Mouse (Mus musculus) leukemia stem cell, adult 10-12 weeks (primary cell): ENCODE data around the gene Vmn1r8. TPM values are rescaled to one million over a fixed set of nuclear protein-coding genes. Genes with fewer than 3 reads are reported as not detected.

Source experiments
- polyA plus RNA-seq: library from polyadenylated mRNA; stranded (reverse); fragments of >175 nt; gene quantifications from 2 replicates; pipeline ENCODE4 v1.2.3, GENCODE M21; 2012; ENCODE audit warnings: low replicate concordance

The Vmn1r8 gene
- polyA plus RNA-seq = not detected in 2 replicates

DNA sequence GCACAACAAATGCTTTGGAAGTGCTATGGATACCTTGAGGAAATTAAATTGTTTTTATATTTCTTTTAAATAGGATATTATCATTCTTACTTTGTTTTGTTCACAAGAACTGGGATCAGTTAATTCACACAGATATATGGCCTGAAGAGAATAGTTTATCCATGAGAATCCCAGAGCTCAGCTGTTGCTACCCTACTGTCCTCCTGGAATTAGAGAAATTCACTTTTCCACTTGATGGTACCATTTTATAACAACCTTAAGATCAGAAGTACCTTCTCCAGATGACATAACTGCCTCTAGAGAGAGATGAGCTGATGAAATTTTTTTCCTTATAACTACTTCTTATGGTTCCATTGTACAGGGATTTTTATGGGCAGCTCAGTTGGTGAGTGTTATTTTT, at the start of gene Vmn1r8:
Gene Vmn1r8, plus strand, starts transcription at position 301 of the 400 bp plus-strand sequence.

DNA sequence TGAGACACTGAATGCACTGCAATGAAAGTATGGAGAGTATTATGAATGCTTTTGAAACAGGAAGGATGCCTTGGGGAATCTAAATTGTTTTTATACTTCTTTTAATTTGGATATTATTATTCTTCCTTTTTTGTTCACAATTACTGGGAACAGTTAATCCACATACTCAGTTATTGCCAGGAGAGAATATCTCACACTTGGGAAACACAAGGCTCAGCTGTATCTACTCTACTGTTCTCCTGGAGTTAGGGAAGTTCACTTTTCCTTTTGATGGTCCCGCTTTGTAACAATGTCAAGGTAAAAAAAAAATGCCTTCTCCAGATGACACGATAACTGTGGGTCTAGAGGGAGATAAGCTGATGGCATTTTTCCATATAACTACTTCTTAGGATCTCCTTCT, 35.1 kb upstream of the Vmn1r8 start, which contains the start of gene Vmn1r6:
Gene Vmn1r6, plus strand, starts transcription at position 301 of the 400 bp plus-strand sequence.

DNA sequence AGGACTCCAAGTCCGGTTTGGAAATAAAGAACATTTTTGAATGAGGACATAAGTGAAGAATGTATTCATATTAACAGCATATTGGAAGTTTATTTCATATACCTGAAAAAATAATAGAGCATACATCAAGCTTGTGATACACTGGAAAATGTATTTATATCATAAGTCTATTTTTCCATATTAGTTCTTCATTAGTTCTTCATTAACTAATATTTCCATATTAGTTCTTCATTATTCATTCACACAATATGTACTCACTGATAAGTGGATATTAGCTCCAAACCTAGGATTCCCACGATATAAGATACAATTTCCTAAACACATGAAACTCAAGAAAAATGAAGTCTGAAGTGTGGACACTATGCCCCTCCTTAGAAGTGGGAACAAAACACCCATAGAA, 6.9 kb upstream of the Vmn1r8 start, which contains the start of gene Vmn1r7:
Gene Vmn1r7, minus strand, starts transcription at position 101 of the 400 bp plus-strand sequence.

DNA sequence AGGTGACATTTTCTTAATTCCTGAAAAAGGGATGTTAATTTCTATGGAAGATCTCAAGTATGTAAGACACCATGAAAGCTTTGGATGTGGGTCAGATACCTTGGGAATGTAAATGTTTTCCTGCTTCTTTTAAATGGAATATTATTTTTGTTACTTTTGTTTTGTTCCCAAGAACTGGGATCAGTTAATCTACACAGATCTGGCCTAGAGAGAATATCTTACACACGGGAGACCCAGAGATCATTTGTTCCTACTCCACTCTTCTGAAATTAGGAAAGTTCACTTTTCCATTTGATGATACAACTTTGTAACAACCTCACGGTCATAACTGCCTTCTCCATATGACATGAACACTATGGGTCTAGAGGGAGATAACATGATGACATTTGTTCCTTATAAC, 34.4 kb downstream of the Vmn1r8 start, which contains the start of gene Vmn1r9:
Gene Vmn1r9, plus strand, starts transcription at position 301 of the 400 bp plus-strand sequence.

Other genes starting within 250 kb of the Vmn1r8 start
- 2.3 and 2.9 TPM in 2 replicates for gene Kbtbd2, start 234.5 kb upstream of the Vmn1r8 start, polyA plus RNA-seq
- 0.78 and 1.3 TPM in 2 replicates for gene Fkbp9, start 200.2 kb upstream of the Vmn1r8 start, polyA plus RNA-seq
- gene Nt5c3, start 108.4 kb upstream of the Vmn1r8 start, polyA plus RNA-seq = 41.0 and 91.7 TPM in 2 replicates
- not detected in 2 replicates for gene Vmn1r4, start 108.3 kb upstream of the Vmn1r8 start, polyA plus RNA-seq
- not detected in 2 replicates for gene Vmn1r5, start 62.0 kb upstream of the Vmn1r8 start, polyA plus RNA-seq
- not detected in 2 replicates for gene Vmn1r6, start 35.0 kb upstream of the Vmn1r8 start, polyA plus RNA-seq
- gene Vmn1r7, start 7.0 kb upstream of the Vmn1r8 start, polyA plus RNA-seq = not detected in 2 replicates
- not detected in 2 replicates for gene Vmn1r9, start 34.5 kb downstream of the Vmn1r8 start, polyA plus RNA-seq
- not detected in 2 replicates for gene Vmn1r10, start 77.2 kb downstream of the Vmn1r8 start, polyA plus RNA-seq
- not detected in 2 replicates for gene Vmn1r11, start 101.2 kb downstream of the Vmn1r8 start, polyA plus RNA-seq
- gene Vmn1r12, start 124.6 kb downstream of the Vmn1r8 start, polyA plus RNA-seq = not detected in 2 replicates
- gene Vmn1r13, start 171.0 kb downstream of the Vmn1r8 start, polyA plus RNA-seq = not detected in 2 replicates
- gene Vmn1r14, start 199.4 kb downstream of the Vmn1r8 start, polyA plus RNA-seq = not detected in 2 replicates
- not detected in 2 replicates for gene Vmn1r15, start 225.7 kb downstream of the Vmn1r8 start, polyA plus RNA-seq